11 mouse cellular contexts compared by ENCODE assay signal in the genomic region with DNA sequence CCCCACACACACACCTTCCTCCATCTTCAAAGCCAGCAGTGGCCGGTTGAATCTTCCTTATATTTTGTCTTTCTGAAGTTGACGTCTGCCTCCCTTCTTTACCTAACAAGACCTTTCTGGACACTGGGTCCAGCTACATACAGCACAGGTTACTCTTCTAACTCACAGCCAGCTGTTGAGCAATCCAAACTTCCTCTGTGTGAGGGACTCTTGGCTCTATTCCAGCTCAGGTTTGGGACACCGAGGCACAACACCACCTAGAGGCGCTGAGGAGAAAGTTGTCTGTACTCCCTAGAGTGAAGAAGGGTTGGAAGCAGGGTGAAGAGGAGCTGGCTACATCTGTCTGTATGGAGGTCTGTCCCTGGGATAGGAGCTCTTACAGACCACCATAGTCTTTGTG. TPM values are rescaled to one million over a fixed set of nuclear protein-coding genes. Genes with fewer than 3 reads are reported as not detected.
DNase-seq lines count a peak whose midpoint lies in the region; ATAC-seq and TF ChIP-seq lines count a peak whose summit lies in the region.
"Had no signal": no experiment of that assay in that cellular context is flagged by ENCODE, and none has a peak within 500 bp of the region (broad histone marks: within the 10 kb centered on the region; RNA-seq: fewer than 3 reads in every experiment).

No protein-coding gene starts in this region.

- peak; percentile 61 for ATAC-seq in granulocyte monocyte progenitor cell, adult 5-6 weeks (replicated peaks; ENCODE audit: poor library complexity, severe bottlenecking)
- ATAC-seq in megakaryocyte progenitor cell, adult 5-6 weeks (replicated peaks; ENCODE audit: poor library complexity): peak; percentile 57
- ATAC-seq: forebrain, embryonic 15.5 days had no signal

- no peak for DNase-seq in layer of hippocampus, adult 2 months (ENCODE audit: low spot score in 2 of 2)
- DNase-seq in layer of hippocampus, adult 9-11 months: no peak
- DNase-seq in urinary bladder, postnatal 14 days (ENCODE audit: low spot score): no peak
- DNase-seq in heart, adult 8-10 months (ENCODE audit: low spot score): no peak
- DNase-seq: gastrocnemius, postnatal 36 days; kidney, adult 8-10 months; midbrain, embryonic 14.5 days had no signal

- no peaks in the 10 kb centered on the region for H3K9me3 ChIP-seq in ES-Bruce4 (replicated peaks; ENCODE audit: control insufficient read depth, insufficient read depth, low read length, poor library complexity, severe bottlenecking)
- H3K9me3 ChIP-seq: forebrain, embryonic 15.5 days had no signal

- TF ChIP-seq POLR2A in ES-Bruce4 (IDR thresholded peaks at IDR 0.05; ENCODE audit: insufficient read depth, low read length): no peak

- H3K36me3 ChIP-seq in ES-Bruce4 (ENCODE audit: control insufficient read depth, insufficient read depth, low read length, poor library complexity, severe bottlenecking): no peaks in the 10 kb centered on the region
- H3K36me3 ChIP-seq: forebrain, embryonic 15.5 days had no signal

- peak; percentile 24; the same call in 1 of the 2 replicates for TF ChIP-seq CTCF in layer of hippocampus, adult 2 months (conservative IDR thresholded peaks at IDR 0.05)
- peak; percentile 52 for TF ChIP-seq CTCF in ES-Bruce4 (IDR thresholded peaks at IDR 0.05; ENCODE audit: low read depth, low read length)

- H3K4me1 ChIP-seq in ES-Bruce4 (ENCODE audit: control insufficient read depth, insufficient read depth, low read length): no peaks in the 10 kb centered on the region
- H3K4me1 ChIP-seq: forebrain, embryonic 15.5 days had no signal

- H3K4me3 ChIP-seq in layer of hippocampus, adult 2 months: no peak overlapping the region
- no peak overlapping the region for H3K4me3 ChIP-seq in ES-Bruce4 (ENCODE audit: low read depth, low read length)
- H3K4me3 ChIP-seq: forebrain, embryonic 15.5 days had no signal

- no peak overlapping the region for H3K9ac ChIP-seq in ES-Bruce4 (ENCODE audit: low read depth, poor library complexity, severe bottlenecking)
- H3K9ac ChIP-seq: forebrain, embryonic 15.5 days had no signal

- no peak for TF ChIP-seq EP300 in ES-Bruce4 (IDR thresholded peaks at IDR 0.05; ENCODE audit: insufficient read depth, low read depth, low read length)

- no peak overlapping the region for H3K27ac ChIP-seq in layer of hippocampus, adult 2 months
- no peak overlapping the region for H3K27ac ChIP-seq in ES-Bruce4 (ENCODE audit: insufficient read depth, low read length)
- H3K27ac ChIP-seq: forebrain, embryonic 15.5 days had no signal

- no peaks in the 10 kb centered on the region for H3K27me3 ChIP-seq in ES-Bruce4 (ENCODE audit: control insufficient read depth, insufficient read depth, low read length, poor library complexity, severe bottlenecking)
- H3K27me3 ChIP-seq: forebrain, embryonic 15.5 days had no signal

RNA-seq across cellular contexts. Expression of a gene that starts 8.8 kb away (rescaled TPM):
- 1 to 10 TPM; 5.5 to 5.8 TPM for total RNA-seq in layer of hippocampus, adult 2 months (2021)
- polyA plus RNA-seq in ES-Bruce4 (2011; ENCODE audit: insufficient read depth, insufficient read length, low read depth, missing spikeins): 8.0 and 10.2 TPM in 2 replicates
- total RNA-seq in granulocyte monocyte progenitor cell, adult 5-6 weeks (2014; fragmentation: Nextera tagmentation): 8.0 and 12.6 TPM in 2 replicates
- 6.9 and 8.7 TPM in 2 replicates for total RNA-seq in granulocyte monocyte progenitor cell, adult 5-6 weeks (2017)
- 8.4 and 10.7 TPM in 2 replicates for total RNA-seq in megakaryocyte progenitor cell, adult 5-6 weeks (2015)
- total RNA-seq in megakaryocyte progenitor cell, adult 5-6 weeks (2017): 4.4 and 6.6 TPM in 2 replicates
- 1 to 10 TPM; 3.2 to 7.3 (median 4.5) TPM for total RNA-seq in heart, adult 8-10 months (2022)

RNA-seq across cellular contexts. Expression of a gene that starts 15.1 kb away (rescaled TPM):
- total RNA-seq in layer of hippocampus, adult 2 months (2021): 10 to 100 TPM; 24.8 to 28.7 TPM
- polyA plus RNA-seq in ES-Bruce4 (2011; ENCODE audit: insufficient read depth, insufficient read length, low read depth, missing spikeins): 22.6 TPM in 2 replicates
- 15.0 and 19.9 TPM in 2 replicates for total RNA-seq in granulocyte monocyte progenitor cell, adult 5-6 weeks (2014; fragmentation: Nextera tagmentation)
- total RNA-seq in granulocyte monocyte progenitor cell, adult 5-6 weeks (2017): 15.9 and 18.4 TPM in 2 replicates
- 7.1 and 7.4 TPM in 2 replicates for total RNA-seq in megakaryocyte progenitor cell, adult 5-6 weeks (2015)
- 19.7 and 20.5 TPM in 2 replicates for total RNA-seq in megakaryocyte progenitor cell, adult 5-6 weeks (2017)
- 10 to 100 TPM; 26.1 to 31.8 (median 27.3) TPM for total RNA-seq in heart, adult 8-10 months (2022)
